Mouse (Mus musculus): ENCODE measurements around the gene Dst.

- TF ChIP-seq CTCF (IDR thresholded peaks at IDR 0.05; ENCODE audit: low read depth) (no peak), EP300 (IDR thresholded peaks at IDR 0.05; ENCODE audit: low read depth) (no peak)
Measured at GRCm38 (mm10) chr1:34011821-34012271, 103.8 kb downstream of the Dst start.

Data from liver, embryonic 14.5 days (tissue).